Mouse (Mus musculus): ENCODE results near the gene Marf1.
"Not testable (repeated sequence)": the region's sequence is repeated elsewhere in the genome, so short reads cannot be mapped to it uniquely, and the experiment has no call there.

The Marf1 gene

DNA sequence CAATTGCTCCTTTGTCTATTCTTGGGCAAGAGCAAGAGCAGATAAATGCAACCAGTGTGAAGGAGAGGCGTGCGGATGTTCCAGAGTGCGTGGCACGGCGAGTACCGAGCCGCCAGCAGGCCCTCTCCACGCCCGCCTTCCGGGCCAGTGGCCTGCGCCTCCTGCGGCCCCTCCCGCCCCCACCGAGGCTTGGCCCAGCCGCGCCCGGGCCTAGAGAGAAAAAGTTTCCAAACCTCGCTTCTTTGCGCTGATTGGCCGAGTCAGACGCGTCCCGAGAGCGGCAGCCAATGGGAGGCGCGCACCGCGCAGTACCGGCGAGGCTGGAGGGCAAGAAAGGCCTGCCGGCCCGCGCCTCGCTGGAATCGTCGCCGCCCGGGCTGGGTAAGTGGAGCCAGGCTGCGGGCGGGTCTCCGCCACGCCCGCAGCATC, at the start of gene Marf1, which contains the start of gene Nde1:
Gene Marf1, minus strand, starts transcription at position 364 of the 429 bp plus-strand sequence.
Gene Nde1, plus strand, starts transcription at position 288 of the 429 bp plus-strand sequence.
- DNase-seq (ENCODE audit: low spot score) = peak; percentile 93

DNA sequence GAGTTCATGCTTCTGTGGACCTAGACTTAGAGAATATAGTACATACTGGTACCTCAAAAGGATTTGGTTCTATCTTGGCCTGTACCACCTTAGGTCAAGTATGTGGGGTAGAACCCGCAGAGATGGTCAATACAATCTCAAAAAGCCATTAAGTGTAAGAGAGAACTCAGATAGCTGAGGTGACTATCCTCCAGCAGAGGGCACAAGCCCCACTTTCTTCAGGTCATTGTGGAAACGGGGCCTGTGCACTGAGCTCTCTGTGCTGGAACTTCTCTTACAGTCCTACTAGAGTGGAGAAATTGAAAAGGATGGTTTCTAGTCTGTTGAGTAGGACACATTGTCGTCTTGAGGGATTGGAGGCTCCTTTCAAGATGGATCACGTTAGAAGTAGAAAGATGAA, 35.6 kb upstream of the Marf1 start:
- no peak for DNase-seq (ENCODE audit: low spot score)

DNA sequence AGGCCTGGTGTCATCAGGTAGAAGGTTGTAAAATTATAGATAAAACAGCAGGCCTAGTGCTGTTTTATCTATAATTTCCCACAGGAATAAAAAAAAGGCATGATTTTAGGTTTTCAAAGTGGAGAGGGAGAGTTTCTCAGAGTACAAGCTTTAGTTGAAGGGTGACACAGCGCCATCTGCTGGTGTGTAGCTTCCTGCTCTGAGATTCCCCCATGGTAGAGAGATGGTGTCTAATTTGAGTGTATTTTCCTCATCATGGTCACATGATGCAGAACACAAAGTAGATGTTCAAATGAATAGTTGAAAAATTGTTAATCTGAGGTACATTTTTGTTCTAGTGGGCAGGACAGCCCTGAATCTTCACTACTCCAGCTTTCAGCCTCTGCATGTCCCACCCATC, 32.3 kb upstream of the Marf1 start:
- peak; percentile 46 for DNase-seq (ENCODE audit: low spot score)

DNA sequence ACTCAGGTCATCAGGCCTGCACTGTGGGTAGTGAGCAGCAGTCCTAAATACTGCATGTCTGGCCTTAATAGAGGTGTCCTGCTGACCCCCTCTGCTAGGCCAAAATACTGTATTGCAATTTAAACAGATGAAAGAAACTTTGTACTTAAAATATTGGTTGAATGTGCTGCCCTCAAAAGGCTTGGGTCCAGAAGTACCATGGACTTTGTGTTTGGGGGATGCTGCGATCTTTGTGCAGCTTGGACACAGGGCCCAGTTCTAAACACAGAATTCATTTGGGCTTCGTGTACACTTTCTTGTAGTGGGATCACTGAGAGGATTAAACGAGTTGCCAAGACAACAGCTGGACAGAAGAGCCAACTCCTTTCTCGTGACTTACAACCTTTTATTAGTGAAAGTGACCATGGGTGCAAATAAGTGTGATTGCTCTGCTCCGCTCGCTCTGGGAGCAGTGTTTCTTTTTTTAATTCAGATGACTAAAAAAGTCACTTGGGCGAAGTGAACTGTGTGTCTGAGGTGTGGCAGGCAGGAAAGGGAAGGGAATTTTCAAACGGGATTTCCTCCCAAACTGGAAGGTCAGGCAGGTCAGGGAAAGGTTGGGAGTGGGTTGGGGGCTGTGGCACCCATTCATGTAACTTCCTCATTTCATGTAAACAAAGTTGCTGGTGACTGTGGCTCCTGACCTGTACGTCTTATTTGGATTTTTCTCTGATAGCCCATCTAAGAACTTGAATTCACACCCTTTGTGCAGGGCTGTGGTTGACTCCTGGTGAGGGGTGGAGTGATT, 31.2 kb upstream of the Marf1 start:
- DNase-seq (ENCODE audit: low spot score) = no peak

DNA sequence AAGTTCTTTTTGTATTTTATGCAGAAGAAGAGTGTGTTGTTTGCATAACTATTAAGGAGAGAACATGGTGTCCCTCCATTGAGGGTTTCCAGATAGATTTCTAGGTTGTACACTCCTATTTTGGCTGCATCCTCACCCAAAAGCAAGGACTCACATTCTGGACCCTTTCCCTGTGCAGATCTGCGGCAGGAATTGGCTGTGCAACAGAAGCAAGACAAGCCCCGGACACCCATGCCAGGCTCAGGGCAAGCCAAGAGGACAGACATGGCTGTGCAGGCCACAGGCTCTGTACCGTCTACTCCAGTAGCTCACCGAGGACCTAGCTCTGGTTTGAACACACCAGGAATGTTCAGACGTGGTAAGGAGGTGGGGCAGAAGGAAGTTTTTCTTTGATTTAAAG, 22.4 kb upstream of the Marf1 start:
- no peak for DNase-seq (ENCODE audit: low spot score)

DNA sequence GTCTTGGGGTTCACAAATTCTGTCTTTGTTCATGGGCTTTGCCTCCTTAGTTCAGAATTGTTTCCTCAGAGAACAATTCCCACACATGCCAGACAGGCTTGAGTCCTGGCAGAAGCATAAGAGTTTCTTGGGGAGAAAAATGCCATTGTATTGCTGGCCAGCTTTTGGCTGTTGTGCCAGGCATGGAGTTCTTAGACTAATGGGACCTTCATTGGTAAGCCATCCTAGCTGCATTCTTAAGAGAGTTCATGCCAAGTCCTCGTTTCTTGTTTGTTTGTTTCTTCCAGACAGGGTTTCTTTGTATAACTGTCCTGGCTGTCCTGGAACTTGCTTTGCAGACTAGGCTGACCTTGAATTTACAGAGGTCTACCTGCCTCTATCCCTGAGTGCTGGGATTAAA, 20.7 kb upstream of the Marf1 start:
- DNase-seq (ENCODE audit: low spot score) = no peak

DNA sequence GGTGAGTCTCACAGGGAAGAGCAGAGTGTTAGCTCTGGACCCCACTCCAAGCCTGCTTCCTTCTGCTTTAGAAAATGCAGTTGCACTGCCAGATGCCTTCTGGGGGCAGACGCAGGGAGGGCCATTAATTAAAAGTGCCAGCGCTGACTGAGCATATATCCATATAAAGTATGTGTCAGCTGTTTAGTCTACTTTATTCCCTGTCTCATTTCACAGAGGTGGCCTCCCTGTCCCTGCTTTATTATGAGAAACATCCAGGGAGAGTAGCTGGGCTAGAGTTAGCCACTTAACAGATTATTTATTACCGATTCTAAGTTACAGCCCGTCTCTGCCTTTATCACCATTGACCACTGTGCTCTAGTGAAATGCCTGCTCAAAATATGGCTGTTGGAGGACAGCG, 19.2 kb upstream of the Marf1 start:
- DNase-seq (ENCODE audit: low spot score) = no peak

DNA sequence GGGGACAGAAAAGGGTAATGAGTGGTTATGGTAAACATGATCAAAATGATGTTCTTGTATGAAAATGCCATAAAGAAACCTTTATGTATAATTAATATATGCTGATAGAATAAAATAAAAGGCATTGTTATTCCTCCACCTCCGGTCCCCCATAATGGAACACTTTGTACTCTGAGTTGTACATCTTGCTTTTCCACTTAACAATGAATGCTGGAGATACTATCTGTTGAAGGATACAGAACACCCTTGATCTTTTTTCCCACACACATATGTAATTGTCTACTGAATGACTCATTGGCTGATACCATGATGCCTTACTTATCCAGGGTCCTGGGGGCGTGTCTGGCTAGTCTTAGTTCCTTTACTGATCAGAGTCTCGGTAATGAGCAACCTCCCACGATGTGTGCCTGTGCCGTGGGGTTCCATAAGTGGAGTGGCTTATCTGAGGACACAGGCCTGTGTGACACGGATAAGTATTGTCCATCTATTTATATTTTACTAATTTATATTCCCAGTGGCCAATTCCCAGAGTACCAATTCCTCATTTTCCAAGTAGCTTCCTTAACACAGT, 17.1 kb upstream of the Marf1 start:
- DNase-seq (ENCODE audit: low spot score) = no peak

DNA sequence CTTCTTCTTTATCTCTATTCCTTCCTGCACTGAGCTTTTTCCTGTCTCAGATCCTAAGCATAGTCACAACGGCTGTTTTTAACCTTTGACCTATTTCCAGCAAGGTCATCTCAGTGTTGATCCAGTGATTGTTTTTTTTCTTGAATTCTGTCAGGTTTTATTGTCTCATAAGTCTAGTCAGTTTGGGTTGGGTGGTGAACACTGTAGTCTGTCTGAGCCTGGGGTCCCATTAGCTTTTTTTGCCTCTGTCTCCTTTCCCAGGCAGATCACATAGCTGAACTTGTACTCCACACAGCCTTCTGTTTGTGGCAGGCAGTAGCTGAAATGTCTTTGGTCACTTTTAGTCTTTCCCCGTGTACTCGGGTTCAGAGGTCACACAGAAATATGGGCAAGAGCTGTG, 14.9 kb upstream of the Marf1 start:
- DNase-seq (ENCODE audit: low spot score) = no peak

DNA sequence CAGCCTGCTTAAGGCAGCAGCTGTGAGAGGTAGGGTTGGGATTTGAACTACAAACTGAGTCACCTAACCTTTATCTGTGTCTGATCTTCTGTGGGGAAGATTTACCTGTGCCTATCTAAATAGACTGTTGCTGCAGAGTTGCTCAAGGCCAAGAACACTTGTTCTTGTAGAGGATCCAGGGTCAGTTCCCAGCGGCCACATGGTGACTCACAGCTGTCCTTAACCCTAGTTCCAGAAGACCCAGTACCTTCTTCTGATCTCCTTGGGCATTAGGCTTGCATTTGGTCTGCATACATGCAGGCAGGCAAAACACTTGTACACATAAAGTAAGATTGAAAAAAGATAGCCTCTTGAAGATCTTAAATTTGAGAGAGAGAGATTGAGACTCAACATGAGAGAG, 6.6 kb upstream of the Marf1 start:
- DNase-seq (ENCODE audit: low spot score) = no peak

DNA sequence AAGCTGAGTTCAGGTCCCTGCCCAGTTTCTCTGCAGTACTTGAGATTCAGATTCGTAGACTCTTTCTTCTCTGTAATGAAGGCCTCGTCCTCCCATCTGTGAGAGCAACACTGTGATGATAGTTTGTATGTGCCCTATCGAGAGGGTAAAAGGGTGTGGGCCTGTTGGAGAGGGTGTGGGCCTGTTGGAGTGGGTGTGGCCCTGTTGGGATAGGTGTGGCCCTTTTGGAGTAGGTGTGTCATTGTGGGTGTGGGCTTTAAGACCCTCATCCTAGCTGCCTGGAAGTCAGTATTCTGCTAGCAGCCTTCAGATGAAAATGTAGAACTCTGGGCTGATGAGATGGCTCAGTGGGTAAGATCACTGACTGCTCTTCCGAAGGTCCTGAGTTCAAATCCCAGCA, 3.3 kb upstream of the Marf1 start:
- DNase-seq (ENCODE audit: low spot score) = no peak

DNA sequence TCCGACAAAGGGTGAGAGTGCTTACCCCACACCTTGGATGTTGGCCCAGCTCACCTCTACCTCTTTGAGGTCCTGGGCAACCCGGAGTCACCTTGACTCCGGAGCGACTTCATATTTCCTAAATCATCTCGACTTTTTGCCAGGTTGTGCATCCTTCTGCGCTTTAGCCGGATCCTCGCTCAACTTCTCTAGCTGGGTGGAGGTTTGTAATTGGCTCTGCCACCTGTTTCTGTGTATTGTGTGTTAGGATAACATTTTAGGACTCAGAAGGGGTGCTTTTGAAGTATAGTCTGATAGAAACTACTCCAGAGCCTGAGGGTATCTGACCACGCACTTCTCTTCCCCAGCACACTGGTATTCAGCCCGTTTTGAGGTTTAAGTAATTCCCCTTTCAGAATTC, 580 bp upstream of the Marf1 start:
- DNase-seq (ENCODE audit: low spot score) = no peak

DNA sequence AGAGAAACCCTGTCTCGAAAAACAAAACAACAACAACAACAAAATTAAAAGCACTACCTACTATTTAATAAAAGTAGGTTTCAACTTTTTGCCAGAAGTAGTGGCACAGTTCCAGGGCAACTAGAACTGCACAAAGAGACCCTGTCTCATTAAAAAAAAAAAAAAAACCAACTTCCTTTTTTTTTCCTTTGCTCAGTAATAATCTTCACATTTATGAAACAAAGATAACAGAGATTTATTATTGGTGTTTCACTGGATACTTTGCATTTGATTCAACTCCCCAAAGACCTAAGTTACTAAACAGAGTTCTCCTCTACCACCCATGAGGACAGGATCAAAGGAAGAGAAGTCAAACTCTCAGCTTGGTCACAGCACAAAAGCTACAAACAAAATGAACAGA, 2.2 kb downstream of the Marf1 start:
- no peak for DNase-seq (ENCODE audit: low spot score)

DNA sequence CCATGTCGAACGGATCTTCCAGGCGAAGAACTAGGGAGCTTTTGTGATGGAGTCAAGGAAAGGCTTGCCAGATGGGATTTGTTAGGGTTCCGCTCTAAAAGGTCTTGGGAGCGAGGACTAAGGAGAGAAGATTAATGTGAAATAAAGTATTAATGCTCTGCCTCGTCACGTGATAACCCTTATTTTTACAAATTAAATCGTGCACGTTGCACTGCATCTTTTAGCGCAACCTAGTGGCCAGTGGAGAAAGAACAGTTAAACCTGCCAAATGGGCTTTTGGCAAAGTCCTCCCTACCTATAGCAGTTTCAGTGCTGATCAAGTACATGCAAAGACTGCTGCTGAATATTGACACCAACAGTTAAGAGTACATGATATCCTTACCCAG, 3.4 kb downstream of the Marf1 start:
- peak; percentile 49 for DNase-seq (ENCODE audit: low spot score)

DNA sequence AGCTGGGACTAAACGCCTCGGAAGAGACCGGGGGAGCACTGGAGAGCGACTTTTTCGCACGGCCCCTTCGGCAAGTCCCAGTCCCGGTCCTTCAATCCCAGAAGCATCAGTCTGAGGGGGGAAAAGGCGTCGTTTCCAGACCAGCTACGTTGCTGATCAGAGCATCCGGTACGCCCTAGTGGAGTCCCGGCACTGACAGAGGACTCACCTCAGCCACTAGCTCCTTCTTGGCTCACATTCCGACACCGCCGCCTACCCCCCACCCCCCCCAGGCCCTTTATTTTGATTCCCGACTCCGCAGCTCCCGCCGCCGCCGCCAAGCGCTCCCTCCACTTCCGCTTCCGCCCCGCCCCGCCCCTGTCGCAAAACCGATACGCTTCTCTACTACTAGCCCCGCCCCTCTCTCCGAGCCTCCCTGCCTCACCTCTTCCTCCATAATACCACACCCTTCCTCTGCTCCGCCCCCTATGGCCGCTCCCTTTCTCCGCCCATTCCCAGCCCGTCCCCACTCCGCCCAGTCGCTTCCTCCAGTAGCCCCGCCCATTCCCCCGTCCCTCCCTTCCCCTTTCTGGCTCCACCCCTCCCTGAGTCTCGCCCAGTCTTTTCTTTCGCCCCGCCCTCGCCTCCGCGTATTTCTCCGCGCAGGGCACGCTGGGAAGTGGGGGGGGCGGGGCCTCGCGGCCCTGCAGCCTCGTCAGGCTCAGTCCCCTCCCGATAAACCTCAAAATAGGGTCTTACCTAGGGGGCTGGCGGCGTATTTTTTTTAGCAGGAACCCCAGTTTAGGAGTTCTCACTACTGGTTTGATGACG, 4.0 kb downstream of the Marf1 start:
- peak; percentile 99 for DNase-seq (ENCODE audit: low spot score)

DNA sequence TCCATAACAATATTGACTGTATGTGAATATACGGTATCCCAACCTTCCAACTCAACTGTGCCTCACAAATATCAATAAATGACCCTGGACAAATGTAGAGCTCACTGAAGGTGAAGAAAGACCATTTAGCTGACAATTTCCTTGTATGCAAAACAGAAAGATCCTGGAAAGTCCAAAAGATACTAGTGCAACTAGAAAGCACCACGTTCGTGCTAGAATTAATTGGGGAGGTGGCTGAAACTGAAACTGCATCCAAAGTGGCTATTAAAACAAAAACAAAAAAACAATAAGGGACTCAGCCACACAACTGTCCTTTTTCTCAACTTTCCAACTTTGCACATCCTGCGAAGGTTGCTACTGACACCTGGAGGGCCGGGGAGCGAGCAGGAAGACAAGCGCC, 4.6 kb downstream of the Marf1 start:
- DNase-seq (ENCODE audit: low spot score) = no peak

DNA sequence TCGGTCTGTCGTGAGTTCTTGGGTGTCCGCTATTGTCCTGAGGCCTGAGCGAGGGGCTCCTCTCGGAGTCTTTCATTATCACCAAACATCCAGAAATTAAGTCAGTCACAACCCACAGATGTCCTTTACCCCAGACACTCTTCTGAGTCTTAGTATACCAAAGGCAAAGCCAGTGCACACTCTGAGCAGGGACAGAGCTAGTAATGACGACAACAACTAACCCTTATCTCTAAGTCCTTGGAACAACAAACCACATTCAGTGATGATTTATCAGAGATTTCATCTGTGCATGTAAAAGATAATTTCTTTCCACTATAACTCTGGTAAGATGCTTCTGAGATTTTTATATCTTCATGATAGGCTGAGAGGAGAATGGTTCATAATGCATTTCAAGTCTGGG, 6.8 kb downstream of the Marf1 start:
- no peak for DNase-seq (ENCODE audit: low spot score)

DNA sequence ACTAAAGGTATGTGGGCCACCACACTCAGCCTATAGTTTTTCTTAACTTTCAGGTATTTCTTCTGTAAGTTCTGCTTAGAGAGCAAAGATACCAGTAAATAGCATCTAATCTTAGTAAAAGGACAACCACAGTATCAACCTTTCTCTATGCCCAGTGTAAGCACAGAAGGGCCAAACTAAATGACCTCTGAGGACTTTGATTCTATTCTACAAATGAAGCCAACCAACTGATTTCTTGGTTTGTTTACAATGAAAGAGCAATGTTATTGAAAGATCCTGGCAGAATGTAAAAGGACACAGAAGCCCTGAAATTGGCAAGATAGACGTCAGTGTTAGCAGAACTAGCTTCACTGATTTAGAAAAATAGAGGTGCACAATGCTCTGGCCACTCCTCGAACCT, 7.5 kb downstream of the Marf1 start:
- not testable (repeated sequence) for DNase-seq (ENCODE audit: low spot score)

DNA sequence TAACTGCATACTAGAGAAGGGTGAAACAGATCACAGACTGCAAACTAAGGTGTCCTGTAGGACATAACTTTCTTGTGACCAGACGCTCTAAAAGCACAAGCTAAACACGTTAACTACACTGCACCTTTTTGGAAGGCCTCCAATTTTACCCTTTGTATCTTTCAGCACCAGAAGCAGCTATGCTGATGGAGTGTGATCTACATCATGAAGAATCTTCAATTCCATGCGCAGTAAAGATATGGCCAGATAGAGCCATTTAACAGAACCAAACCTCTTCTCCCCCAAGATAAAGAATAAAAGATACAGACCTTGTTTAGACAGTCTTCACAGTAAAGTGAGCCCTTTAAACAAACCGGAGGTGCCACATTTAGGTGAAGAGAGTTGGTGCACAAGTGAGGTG, 11.4 kb downstream of the Marf1 start:
- DNase-seq (ENCODE audit: low spot score) = no peak

DNA sequence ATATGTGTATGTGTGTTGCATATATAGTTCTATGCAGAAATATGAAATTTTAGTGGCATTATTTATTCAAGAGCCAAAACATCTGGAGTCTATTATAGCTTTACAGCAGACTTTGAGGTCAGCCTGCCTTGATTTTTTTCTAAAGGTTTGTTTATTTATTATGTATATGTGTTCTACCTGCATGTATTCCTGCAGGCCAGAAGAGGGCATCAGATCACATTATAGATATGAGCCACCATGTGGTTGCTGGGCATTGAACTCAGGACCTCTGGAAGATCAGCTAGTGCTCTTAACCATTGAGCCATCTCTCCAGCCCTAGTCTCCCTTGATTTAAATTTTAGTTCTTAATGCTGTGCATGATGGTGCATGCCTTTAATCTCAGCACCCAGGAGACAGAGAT, 15.4 kb downstream of the Marf1 start:
- no peak for DNase-seq (ENCODE audit: low spot score)

DNA sequence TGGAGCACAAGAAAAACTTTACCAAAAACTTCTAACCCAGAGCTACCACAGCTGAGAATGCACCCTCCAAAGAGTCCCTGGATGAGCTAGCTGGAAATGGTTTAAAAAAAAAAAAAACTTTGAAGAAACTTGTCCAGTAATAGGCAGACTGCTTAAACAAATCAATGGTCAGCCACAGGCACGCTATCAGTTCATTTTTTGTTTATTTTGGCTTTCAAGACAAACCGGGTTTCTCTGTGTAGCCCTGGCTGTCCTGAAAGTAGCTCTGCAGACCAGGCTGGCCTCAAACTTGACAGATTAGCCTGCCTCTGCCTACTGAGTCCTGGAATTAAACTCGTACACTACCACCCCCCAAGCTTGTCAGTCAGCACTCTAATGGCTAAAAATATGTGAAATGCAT, 19.9 kb downstream of the Marf1 start:
- no peak for DNase-seq (ENCODE audit: low spot score)

DNA sequence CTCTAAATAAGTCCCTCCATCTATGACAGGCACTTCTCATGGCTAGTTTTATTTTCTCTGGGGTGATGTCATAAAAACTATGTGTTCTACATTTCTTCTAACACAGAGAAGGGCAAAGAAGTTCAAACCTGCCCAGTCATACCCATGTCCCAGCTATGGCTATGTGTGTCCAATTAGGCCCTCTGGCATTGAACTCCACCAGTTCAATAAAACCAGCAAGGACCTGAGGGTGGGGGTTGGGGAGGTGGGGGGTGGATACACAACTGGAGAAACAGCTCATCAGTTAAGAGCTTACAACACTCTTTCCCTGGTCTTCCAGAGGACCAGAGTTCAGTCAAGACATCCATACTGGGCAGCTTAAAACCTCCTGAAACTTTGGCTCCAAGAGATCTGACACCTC, 24.0 kb downstream of the Marf1 start:
- no peak for DNase-seq (ENCODE audit: low spot score)

DNA sequence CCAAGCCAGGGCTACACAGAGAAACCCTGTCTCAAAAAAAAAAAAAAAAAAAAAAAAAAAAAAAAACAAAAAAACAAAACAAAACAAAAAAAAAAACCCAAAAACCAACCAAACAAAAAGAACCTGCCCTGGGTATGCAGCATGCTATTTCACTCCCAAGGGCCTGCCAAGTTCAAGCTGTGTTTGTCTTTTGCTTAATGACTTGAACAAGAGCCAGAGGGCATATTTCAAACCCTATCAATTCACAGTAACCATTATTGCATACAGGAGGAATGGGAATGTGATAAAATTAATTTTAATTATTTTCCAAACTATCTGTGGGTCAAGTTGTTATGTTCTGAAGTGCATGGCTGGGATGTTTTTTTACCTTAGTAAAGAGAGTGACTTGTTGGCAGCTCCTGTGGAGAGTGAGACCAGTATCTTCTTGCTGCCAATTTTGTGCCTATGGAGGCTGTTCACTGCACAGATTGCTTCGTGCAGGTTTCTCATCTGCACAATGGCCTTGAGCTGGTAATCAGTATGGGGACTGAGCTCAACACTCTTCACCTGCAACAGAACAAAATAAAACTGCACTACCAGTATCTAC, 25.1 kb downstream of the Marf1 start:
- DNase-seq (ENCODE audit: low spot score) = no peak

Data from ovary, postnatal 36 days (tissue).